Mouse (Mus musculus) thymus, adult 2 months (tissue): ENCODE results near the gene Spsb3.

ENCODE experiments used
- CTCF ChIP-seq: fragments of 200-500 bp; IDR thresholded peaks from 2 replicates; pipeline ENCODE4 v1.5.1; 2012; ENCODE audit warnings: mild to moderate bottlenecking, control low read depth, low read length, moderate library complexity, borderline replicate concordance; ENCODE audit not compliant: control insufficient read depth, poor library complexity, insufficient read depth; ENCODE audit errors: extremely low read depth
- POLR2A ChIP-seq: fragments of 200-500 bp; IDR thresholded peaks from 2 replicates; pipeline ENCODE4 v1.6.1; 2012; ENCODE audit warnings: mild to moderate bottlenecking, low read length, control low read depth, moderate library complexity; ENCODE audit not compliant: control insufficient read depth, poor library complexity, insufficient read depth; ENCODE audit errors: extremely low read depth

DNA sequence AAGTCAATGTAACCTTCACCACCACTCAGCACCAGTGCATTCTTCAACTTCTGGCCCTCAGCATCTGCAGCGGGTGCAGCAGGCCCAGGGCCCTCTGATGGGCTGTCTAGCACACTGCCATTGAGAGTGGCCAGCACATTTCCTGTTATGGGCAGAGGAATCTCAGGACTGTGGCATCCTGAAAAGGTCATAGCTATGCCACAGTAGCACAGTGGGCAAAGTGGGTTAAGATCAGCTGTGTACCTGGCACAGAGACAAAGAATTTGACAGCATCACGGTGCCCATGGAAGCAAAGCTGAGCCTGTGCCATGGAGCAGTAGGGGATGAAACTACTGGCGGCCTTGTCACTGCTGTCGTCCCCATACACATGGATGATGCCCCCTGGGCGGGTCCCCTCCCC, 12.7 kb downstream of the Spsb3 start:
- no peak for TF ChIP-seq POLR2A
- no peak for TF ChIP-seq CTCF
